Mouse (Mus musculus) midbrain, embryonic 13.5 days (tissue): ENCODE results near the gene Gm10271. TPM values are rescaled to one million over a fixed set of nuclear protein-coding genes. Genes with fewer than 3 reads are reported as not detected.

Experiments used
- ATAC-seq: fragments of 200-750 bp; cut with Nextera tagmentation; 2 replicates; pipeline ENCODE4 v1.8.0; 2017; ENCODE audit warnings: mild to moderate bottlenecking, moderate TSS enrichment, moderate library complexity
- H3K27ac ChIP-seq: fragments of 300-500 bp; sonication (generic); 2 replicates; pipeline ENCODE4 v1.5.1; 2015; ENCODE audit warnings: inconsistent platforms, mild to moderate bottlenecking, moderate library complexity
- H3K27me3 ChIP-seq: fragments of 300-500 bp; sonication (generic); 2 replicates; pipeline ENCODE4 v1.6.1; 2015; ENCODE audit warnings: mild to moderate bottlenecking, inconsistent platforms
- H3K36me3 ChIP-seq: fragments of 300-500 bp; sonication (generic); 2 replicates; pipeline ENCODE4 v1.6.1; 2015; ENCODE audit warnings: mild to moderate bottlenecking, inconsistent platforms
- H3K4me1 ChIP-seq: fragments of 300-500 bp; sonication (generic); replicated peaks from 2 replicates; pipeline ENCODE4 v1.6.1; 2015; ENCODE audit warnings: inconsistent platforms
- H3K4me2 ChIP-seq: fragments of 300-500 bp; sonication (generic); replicated peaks from 2 replicates; pipeline ENCODE4 v1.6.1; 2015; ENCODE audit warnings: moderate library complexity, mild to moderate bottlenecking, inconsistent platforms
- H3K4me3 ChIP-seq: fragments of 300-500 bp; sonication (generic); replicated peaks from 2 replicates; pipeline ENCODE4 v1.5.1; 2015; ENCODE audit warnings: mild to moderate bottlenecking, inconsistent platforms
- H3K9ac ChIP-seq: fragments of 300-500 bp; sonication (generic); replicated peaks from 2 replicates; pipeline ENCODE4 v1.6.1; 2015; ENCODE audit warnings: mild to moderate bottlenecking, inconsistent platforms
- H3K9me3 ChIP-seq: fragments of 300-500 bp; sonication (generic); 2 replicates; pipeline ENCODE4 v1.6.1; 2016; ENCODE audit warnings: mild to moderate bottlenecking, inconsistent platforms
- WGBS: fragments of 180-500 bp; shearing (Covaris S2); methylation state at CpG from one replicate; pipeline ENCODE4 v1.1.7; 2015; 5-methylcytosine and 5-hydroxymethylcytosine counted together
- polyA plus RNA-seq: library from polyadenylated mRNA; unstranded; fragments of >200 nt; fragmentation: Nextera tagmentation; extraction: Ambion mirVana; gene quantifications from 2 replicates; pipeline ENCODE4 v1.2.1, GENCODE M21; 2015

Gene Gm10271
- polyA plus RNA-seq, 1 experiment from 2014 or later = not detected

GRCm38 (mm10) chr10:116926428-116927113 is 45.8 kb downstream of the Gm10271 start:
- H3K27ac ChIP-seq = no peak overlapping the region
- no peak overlapping the region for H3K4me3 ChIP-seq
- no peaks in the 10 kb centered on the region for H3K4me1 ChIP-seq
- no peak overlapping the region for H3K4me2 ChIP-seq
- no peak for ATAC-seq
- H3K9ac ChIP-seq = no peak overlapping the region
- WGBS = 88% methylated on average over 11 of the region's 11 CpGs
- H3K27me3 ChIP-seq = no peaks in the 10 kb centered on the region
- peaks cover 57% of the 10 kb centered on the region for H3K36me3 ChIP-seq
- no peaks in the 10 kb centered on the region for H3K9me3 ChIP-seq

GRCm38 (mm10) chr10:116923651-116924495 is 48.5 kb downstream of the Gm10271 start:
- Histone ChIP-seq H3K4me1 (no peaks in the 10 kb centered on the region), H3K27ac (no peak overlapping the region), H3K36me3 (peaks cover 59% of the 10 kb centered on the region), H3K9me3 (no peaks in the 10 kb centered on the region), H3K4me3 (no peak overlapping the region), H3K4me2 (no peak overlapping the region), H3K9ac (no peak overlapping the region), H3K27me3 (no peaks in the 10 kb centered on the region)
- WGBS = 94% methylated on average over 19 of the region's 19 CpGs
- ATAC-seq = no peak

GRCm38 (mm10) chr10:116922161-116922560 is 50.2 kb downstream of the Gm10271 start:
- H3K27me3 ChIP-seq = no peaks in the 10 kb centered on the region
- no peaks in the 10 kb centered on the region for H3K9me3 ChIP-seq
- H3K27ac ChIP-seq = no peak overlapping the region
- WGBS = 94% methylated on average over 15 of the region's 15 CpGs
- no peak overlapping the region for H3K4me3 ChIP-seq
- peaks cover 62% of the 10 kb centered on the region for H3K36me3 ChIP-seq
- H3K9ac ChIP-seq = no peak overlapping the region
- no peaks in the 10 kb centered on the region for H3K4me1 ChIP-seq
- ATAC-seq = no peak
- H3K4me2 ChIP-seq = no peak overlapping the region

GRCm38 (mm10) chr10:116921416-116921815 is 51.0 kb downstream of the Gm10271 start:
- no peaks in the 10 kb centered on the region for H3K9me3 ChIP-seq
- no peak overlapping the region for H3K9ac ChIP-seq
- no peak overlapping the region for H3K27ac ChIP-seq
- H3K36me3 ChIP-seq = peaks cover 60% of the 10 kb centered on the region
- no peaks in the 10 kb centered on the region for H3K27me3 ChIP-seq
- no peak for ATAC-seq
- H3K4me3 ChIP-seq = no peak overlapping the region
- 95% methylated on average over 15 of the region's 15 CpGs for WGBS
- H3K4me1 ChIP-seq = no peaks in the 10 kb centered on the region
- H3K4me2 ChIP-seq = no peak overlapping the region

- H3K9me3 ChIP-seq = no peaks in the 10 kb centered on the region
- H3K4me2 ChIP-seq = no peak overlapping the region
- no peak overlapping the region for H3K9ac ChIP-seq
- no peak for ATAC-seq
- H3K27me3 ChIP-seq = no peaks in the 10 kb centered on the region
- H3K4me1 ChIP-seq = no peaks in the 10 kb centered on the region
- H3K27ac ChIP-seq = no peak overlapping the region
- peaks cover 62% of the 10 kb centered on the region for H3K36me3 ChIP-seq
- no peak overlapping the region for H3K4me3 ChIP-seq
- 96% methylated on average over 8 of the region's 8 CpGs for WGBS
Observed at GRCm38 (mm10) chr10:116920641-116921040, 51.8 kb downstream of the Gm10271 start.

GRCm38 (mm10) chr10:116919368-116920317 is 52.8 kb downstream of the Gm10271 start:
- Histone ChIP-seq H3K4me3 (no peak overlapping the region), H3K36me3 (peaks cover 60% of the 10 kb centered on the region), H3K27me3 (no peaks in the 10 kb centered on the region), H3K27ac (no peak overlapping the region), H3K9ac (no peak overlapping the region), H3K4me1 (no peaks in the 10 kb centered on the region), H3K9me3 (no peaks in the 10 kb centered on the region), H3K4me2 (no peak overlapping the region)
- 90% methylated on average over 25 of the region's 25 CpGs for WGBS
- no peak for ATAC-seq

GRCm38 (mm10) chr10:116916581-116916980 is 55.8 kb downstream of the Gm10271 start:
- Histone ChIP-seq H3K4me2 (no peak overlapping the region), H3K9me3 (no peaks in the 10 kb centered on the region), H3K4me1 (no peaks in the 10 kb centered on the region), H3K9ac (no peak overlapping the region), H3K27me3 (no peaks in the 10 kb centered on the region), H3K27ac (no peak overlapping the region), H3K36me3 (peaks cover 63% of the 10 kb centered on the region), H3K4me3 (no peak overlapping the region)
- WGBS = 82% methylated on average over 8 of the region's 8 CpGs
- no peak for ATAC-seq

GRCm38 (mm10) chr10:116915286-116915685 is 57.1 kb downstream of the Gm10271 start:
- no peak for ATAC-seq
- Histone ChIP-seq H3K4me1 (no peaks in the 10 kb centered on the region), H3K4me2 (no peak overlapping the region), H3K4me3 (no peak overlapping the region), H3K27ac (no peak overlapping the region), H3K36me3 (peaks cover 76% of the 10 kb centered on the region), H3K9me3 (no peaks in the 10 kb centered on the region), H3K27me3 (no peaks in the 10 kb centered on the region), H3K9ac (no peak overlapping the region)
- WGBS = 93% methylated on average over 8 of the region's 8 CpGs

GRCm38 (mm10) chr10:116914586-116914985 is 57.8 kb downstream of the Gm10271 start:
- Histone ChIP-seq H3K27me3 (no peaks in the 10 kb centered on the region), H3K9ac (no peak overlapping the region), H3K4me1 (no peaks in the 10 kb centered on the region), H3K36me3 (peaks cover 79% of the 10 kb centered on the region), H3K9me3 (no peaks in the 10 kb centered on the region), H3K27ac (no peak overlapping the region), H3K4me2 (no peak overlapping the region), H3K4me3 (no peak overlapping the region)
- ATAC-seq = no peak
- 94% methylated on average over 9 of the region's 9 CpGs for WGBS

GRCm38 (mm10) chr10:116913647-116914273 is 58.6 kb downstream of the Gm10271 start:
- Histone ChIP-seq H3K27me3 (no peaks in the 10 kb centered on the region), H3K27ac (no peak overlapping the region), H3K9me3 (no peaks in the 10 kb centered on the region), H3K9ac (no peak overlapping the region), H3K36me3 (peaks cover 81% of the 10 kb centered on the region), H3K4me2 (no peak overlapping the region), H3K4me3 (no peak overlapping the region), H3K4me1 (no peaks in the 10 kb centered on the region)
- WGBS = 95% methylated on average over 17 of the region's 17 CpGs
- no peak for ATAC-seq

- no peak overlapping the region for H3K27ac ChIP-seq
- H3K36me3 ChIP-seq = peaks cover 82% of the 10 kb centered on the region
- no peak for ATAC-seq
- H3K4me3 ChIP-seq = no peak overlapping the region
- no peaks in the 10 kb centered on the region for H3K4me1 ChIP-seq
- no peaks in the 10 kb centered on the region for H3K27me3 ChIP-seq
- WGBS = 93% methylated on average over 9 of the region's 9 CpGs
- H3K9ac ChIP-seq = no peak overlapping the region
- no peaks in the 10 kb centered on the region for H3K9me3 ChIP-seq
- H3K4me2 ChIP-seq = no peak overlapping the region
Observed at GRCm38 (mm10) chr10:116912850-116913249, 59.6 kb downstream of the Gm10271 start.
